Mouse (Mus musculus) megakaryocyte, embryonic 14.5 days (primary cell): ENCODE results near the gene Dapk2.

Experiments used
- FLI1 ChIP-seq: IDR thresholded peaks from 2 replicates; pipeline ENCODE4 v1.6.1; 2012; ENCODE audit warnings: low read length, inconsistent platforms, mixed read lengths
- GATA1 ChIP-seq: IDR thresholded peaks from 3 replicates; pipeline ENCODE4 v1.6.1; 2012; ENCODE audit warnings: mixed read lengths, low read length, inconsistent platforms, borderline replicate concordance

DNA sequence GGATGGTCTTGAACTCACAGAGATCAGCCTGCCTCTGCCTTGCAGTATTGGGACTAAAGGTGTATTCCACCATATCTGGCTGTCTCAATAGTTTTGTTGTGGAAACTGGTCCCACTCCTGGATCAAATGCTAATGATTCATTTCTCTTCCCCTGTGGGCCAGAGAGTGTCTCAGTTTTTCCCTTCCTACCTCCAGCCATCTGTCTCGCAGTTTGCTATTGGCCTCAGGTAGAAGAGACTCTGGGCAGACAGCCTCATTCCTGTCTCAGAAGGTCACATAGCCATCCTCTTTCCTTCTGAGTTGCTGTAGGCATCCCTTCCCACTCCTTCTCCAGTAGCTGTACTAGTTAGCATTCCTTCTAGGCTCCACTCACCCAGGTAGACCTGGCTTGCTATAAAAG is 40.5 kb downstream of the Dapk2 start:
- TF ChIP-seq GATA1 (no peak), FLI1 (no peak)
